Mouse (Mus musculus) forebrain, embryonic 14.5 days (tissue): Measurements from ENCODE around the gene Iffo2. TPM values are rescaled to one million over a fixed set of nuclear protein-coding genes. Genes with fewer than 3 reads are reported as not detected.

Experiments used
- ATAC-seq: fragments of 200-750 bp; cut with Nextera tagmentation; 2 replicates; pipeline ENCODE4 v1.8.0; 2017; ENCODE audit warnings: mild to moderate bottlenecking, moderate library complexity
- DNase-seq: peaks from one replicate; pipeline ENCODE4 v3.0.0-alpha.2; 2015; ENCODE audit warnings: low spot score
- H3K27ac ChIP-seq: fragments of 300-500 bp; sonication (generic); 2 replicates; pipeline ENCODE4 v1.5.1; 2014; ENCODE audit warnings: low read depth, mild to moderate bottlenecking, control low read depth, low read length, moderate library complexity
- H3K27me3 ChIP-seq: fragments of 300-500 bp; sonication (generic); replicated peaks from 2 replicates; pipeline ENCODE4 v1.6.1; 2014; ENCODE audit warnings: low read length, control low read depth, mixed read lengths; ENCODE audit not compliant: control insufficient read depth, insufficient read depth
- H3K36me3 ChIP-seq: fragments of 300-500 bp; sonication (generic); 2 replicates; pipeline ENCODE4 v1.6.1; 2014; ENCODE audit warnings: low read length, control low read depth; ENCODE audit not compliant: control insufficient read depth, insufficient read depth
- H3K4me1 ChIP-seq: fragments of 300-500 bp; sonication (generic); 2 replicates; pipeline ENCODE4 v1.6.1; 2014; ENCODE audit warnings: antibody characterized with exemption, low read length, control low read depth; ENCODE audit not compliant: control insufficient read depth, insufficient read depth
- H3K4me2 ChIP-seq: fragments of 300-500 bp; sonication (generic); 2 replicates; pipeline ENCODE4 v1.6.1; 2014; ENCODE audit warnings: mild to moderate bottlenecking, control low read depth, low read length
- H3K4me3 ChIP-seq: fragments of 300-500 bp; sonication (generic); 2 replicates; pipeline ENCODE4 v1.5.1; 2014; ENCODE audit warnings: low read depth, low read length, control low read depth
- H3K9ac ChIP-seq: fragments of 300-500 bp; sonication (generic); 2 replicates; pipeline ENCODE4 v1.6.1; 2014; ENCODE audit warnings: mild to moderate bottlenecking, low read length, control low read depth, moderate library complexity
- H3K9me3 ChIP-seq: fragments of 300-500 bp; sonication (generic); replicated peaks from 2 replicates; pipeline ENCODE4 v1.6.1; 2016; ENCODE audit warnings: low read length, control low read depth, mixed read lengths; ENCODE audit not compliant: control insufficient read depth
- WGBS: fragments of 180-500 bp; shearing (Covaris S2); extraction: QIAGEN DNeasy Blood & Tissue Kit; methylation state at CpG from one replicate; pipeline ENCODE4 v1.1.7; 2014; 5-methylcytosine and 5-hydroxymethylcytosine counted together
- polyA plus RNA-seq: library from polyadenylated mRNA; unstranded; fragments of >200 nt; fragmentation: Nextera tagmentation; extraction: Ambion mirVana; gene quantifications from 2 replicates; pipeline ENCODE4 v1.2.1, GENCODE M21; 2014

The Iffo2 gene
- polyA plus RNA-seq, 1 experiment from 2014 or later: 3.1 TPM

- ATAC-seq: no peak
- no peak overlapping the region for H3K9ac ChIP-seq
- H3K4me2 ChIP-seq: no peak overlapping the region
- no peaks in the 10 kb centered on the region for H3K36me3 ChIP-seq
- H3K27ac ChIP-seq: no peak overlapping the region
- no peaks in the 10 kb centered on the region for H3K9me3 ChIP-seq
- H3K4me3 ChIP-seq: no peak overlapping the region
- 56% methylated on average over 5 of the region's 5 CpGs for WGBS
- H3K4me1 ChIP-seq: no peaks in the 10 kb centered on the region
- no peak for DNase-seq
- H3K27me3 ChIP-seq: no peaks in the 10 kb centered on the region
Measured at GRCm38 (mm10) chr4:139589351-139590027, 59.1 kb downstream of the Iffo2 start.

GRCm38 (mm10) chr4:139590446-139590845 lies 60.1 kb downstream of the Iffo2 start:
- Histone ChIP-seq H3K4me1 (no peaks in the 10 kb centered on the region), H3K36me3 (no peaks in the 10 kb centered on the region), H3K27me3 (no peaks in the 10 kb centered on the region), H3K27ac (no peak overlapping the region), H3K9me3 (no peaks in the 10 kb centered on the region), H3K9ac (no peak overlapping the region), H3K4me3 (no peak overlapping the region), H3K4me2 (no peak overlapping the region)
- ATAC-seq: no peak
- 42% methylated on average over 4 of the region's 4 CpGs for WGBS
- DNase-seq: no peak

GRCm38 (mm10) chr4:139592895-139593294 lies 62.5 kb downstream of the Iffo2 start:
- H3K9ac ChIP-seq: no peak overlapping the region
- peaks cover 18% of the 10 kb centered on the region for H3K4me1 ChIP-seq
- H3K9me3 ChIP-seq: no peaks in the 10 kb centered on the region
- no peak overlapping the region for H3K27ac ChIP-seq
- H3K36me3 ChIP-seq: no peaks in the 10 kb centered on the region
- 77% methylated on average over 7 of the region's 7 CpGs for WGBS
- DNase-seq (no peak), ATAC-seq (no peak)
- no peak overlapping the region for H3K4me3 ChIP-seq
- no peaks in the 10 kb centered on the region for H3K27me3 ChIP-seq
- no peak overlapping the region for H3K4me2 ChIP-seq

DNA sequence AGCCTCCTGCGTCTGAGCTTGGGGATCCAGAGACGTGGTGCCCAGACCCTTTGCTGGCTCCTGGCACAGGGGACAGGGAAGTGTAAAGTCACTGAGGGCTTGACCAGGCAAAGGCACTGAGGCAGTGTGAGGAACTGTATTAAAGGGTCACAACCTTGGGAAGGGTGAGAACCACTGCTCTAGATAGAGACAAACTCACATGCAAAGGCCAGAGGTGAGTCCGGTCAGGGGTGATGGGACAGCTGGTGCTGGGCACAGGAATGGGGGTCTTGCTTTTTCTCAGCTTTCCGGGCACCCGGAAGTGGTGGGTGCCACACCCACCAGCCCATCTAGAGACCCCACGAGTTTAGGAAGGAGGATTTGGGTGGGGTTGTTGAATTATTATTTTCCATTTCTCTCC lies 63.0 kb downstream of the Iffo2 start:
- Histone ChIP-seq H3K36me3 (no peaks in the 10 kb centered on the region), H3K27me3 (no peaks in the 10 kb centered on the region), H3K4me2 (no peak overlapping the region), H3K9ac (no peak overlapping the region), H3K4me3 (no peak overlapping the region), H3K27ac (no peak overlapping the region), H3K9me3 (no peaks in the 10 kb centered on the region), H3K4me1 (peaks cover 22% of the 10 kb centered on the region)
- ATAC-seq (no peak), DNase-seq (no peak)
- WGBS: 76% methylated on average over 6 of the region's 6 CpGs

GRCm38 (mm10) chr4:139594062-139594461 lies 63.7 kb downstream of the Iffo2 start:
- Histone ChIP-seq H3K27ac (no peak overlapping the region), H3K9ac (no peak overlapping the region), H3K27me3 (no peaks in the 10 kb centered on the region), H3K4me1 (peaks cover 28% of the 10 kb centered on the region), H3K4me2 (no peak overlapping the region), H3K9me3 (no peaks in the 10 kb centered on the region), H3K4me3 (no peak overlapping the region), H3K36me3 (no peaks in the 10 kb centered on the region)
- DNase-seq (no peak), ATAC-seq (no peak)
- WGBS: 44% methylated on average over 3 of the region's 3 CpGs

DNA sequence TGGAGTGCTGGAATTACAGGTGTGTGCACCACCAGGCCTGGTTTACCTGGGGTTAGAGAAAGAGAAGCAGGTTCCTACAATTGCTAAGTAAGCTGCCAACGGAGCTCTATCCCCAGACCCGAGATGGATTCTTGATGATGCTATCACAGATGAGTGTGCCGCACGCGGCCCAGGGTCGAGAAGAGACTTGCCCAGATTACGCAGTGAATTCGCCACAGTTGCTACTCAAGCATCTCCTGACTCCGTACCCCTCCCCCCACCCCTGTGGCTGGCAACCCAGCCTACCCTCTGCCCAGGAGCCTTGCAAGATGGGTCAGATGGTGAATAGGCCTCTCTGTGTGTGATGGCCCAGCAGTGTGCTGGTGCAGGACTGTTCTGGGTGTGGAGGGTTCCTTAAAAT lies 66.4 kb downstream of the Iffo2 start:
- WGBS: 33% methylated on average over 9 of the region's 9 CpGs
- H3K36me3 ChIP-seq: no peaks in the 10 kb centered on the region
- H3K4me1 ChIP-seq: peaks cover 32% of the 10 kb centered on the region
- H3K4me3 ChIP-seq: no peak overlapping the region
- no peak overlapping the region for H3K27ac ChIP-seq
- no peaks in the 10 kb centered on the region for H3K27me3 ChIP-seq
- ATAC-seq (peak; percentile 56), DNase-seq (no peak)
- H3K9me3 ChIP-seq: no peaks in the 10 kb centered on the region
- no peak overlapping the region for H3K9ac ChIP-seq
- no peak overlapping the region for H3K4me2 ChIP-seq

DNA sequence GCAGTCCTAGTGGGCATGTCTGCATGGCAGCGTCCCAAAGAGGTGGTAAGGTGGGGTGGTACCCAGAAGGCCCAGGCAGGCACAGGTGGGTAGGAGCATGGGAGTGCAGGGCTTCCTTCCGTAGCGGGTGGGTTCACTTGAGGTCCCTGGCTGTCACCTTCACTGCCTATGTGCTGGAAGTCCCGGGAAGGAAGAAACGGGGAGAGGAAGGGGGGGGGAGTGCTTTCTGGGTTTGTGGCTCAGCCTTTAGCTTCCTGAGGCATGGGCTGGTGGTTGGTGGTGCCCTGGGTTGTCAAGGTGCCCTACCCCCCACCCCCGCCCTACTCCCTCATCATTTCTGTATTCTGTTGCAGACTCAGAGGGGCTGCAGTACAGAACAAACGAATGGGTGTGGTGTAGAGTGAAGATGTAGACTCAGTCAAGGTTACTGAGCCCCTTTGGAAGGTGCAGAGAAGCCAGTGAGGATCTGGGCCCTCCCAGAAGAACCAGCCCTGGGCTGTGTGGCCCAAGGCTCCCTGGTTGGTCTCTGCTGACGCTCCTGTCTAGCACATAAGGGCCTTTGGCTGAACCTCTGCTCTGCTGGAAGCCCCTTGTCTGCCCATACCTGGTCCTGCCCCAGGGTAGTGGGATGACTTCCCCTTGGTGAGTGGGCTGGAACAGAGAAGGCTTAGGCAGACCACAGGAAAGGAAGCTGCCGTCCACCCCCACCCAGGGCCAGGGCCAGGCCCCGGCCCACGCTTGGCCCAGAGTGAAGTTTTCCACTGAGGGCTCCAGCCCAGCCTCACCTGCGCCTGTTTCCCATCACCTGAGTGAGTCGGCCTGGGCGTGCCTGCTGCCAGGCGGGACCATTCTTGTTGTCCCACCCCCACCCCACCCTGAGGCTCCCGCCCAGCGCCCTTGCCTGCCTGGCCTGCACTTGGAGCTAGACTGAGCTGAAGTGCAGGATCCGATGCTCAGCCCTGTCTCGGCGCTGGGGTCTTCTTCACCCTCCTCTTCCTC lies 67.2 kb downstream of the Iffo2 start:
- ATAC-seq: no peak
- no peak overlapping the region for H3K9ac ChIP-seq
- no peak for DNase-seq
- H3K4me3 ChIP-seq: no peak overlapping the region
- no peaks in the 10 kb centered on the region for H3K27me3 ChIP-seq
- 67% methylated on average over 20 of the region's 20 CpGs for WGBS
- no peaks in the 10 kb centered on the region for H3K36me3 ChIP-seq
- H3K4me1 ChIP-seq: peaks cover 32% of the 10 kb centered on the region
- H3K4me2 ChIP-seq: no peak overlapping the region
- H3K9me3 ChIP-seq: no peaks in the 10 kb centered on the region
- H3K27ac ChIP-seq: 0 out of 2 replicates have a peak overlapping the region, but pooled peaks have one; percentile 63

GRCm38 (mm10) chr4:139598356-139598755 lies 68.0 kb downstream of the Iffo2 start:
- no peaks in the 10 kb centered on the region for H3K36me3 ChIP-seq
- H3K9me3 ChIP-seq: no peaks in the 10 kb centered on the region
- H3K4me1 ChIP-seq: peaks cover 32% of the 10 kb centered on the region
- DNase-seq (no peak), ATAC-seq (no peak)
- no peak overlapping the region for H3K9ac ChIP-seq
- H3K27me3 ChIP-seq: no peaks in the 10 kb centered on the region
- no peak overlapping the region for H3K4me3 ChIP-seq
- peak overlapping the region; percentile 63; the same call in 1 of the 2 replicates for H3K27ac ChIP-seq
- WGBS: 26% methylated on average over 13 of the region's 13 CpGs
- no peak overlapping the region for H3K4me2 ChIP-seq
